Mouse (Mus musculus): ENCODE measurements around the gene Phtf2. TPM values are rescaled to one million over a fixed set of nuclear protein-coding genes. Genes with fewer than 3 reads are reported as not detected.
"Not testable (repeated sequence)": the region's sequence is repeated elsewhere in the genome, so short reads cannot be mapped to it uniquely, and the experiment has no call there.

Phtf2 gene
- total RNA-seq, 2 experiments from 2014 or later, result 23.2 to 24.9 TPM

DNA sequence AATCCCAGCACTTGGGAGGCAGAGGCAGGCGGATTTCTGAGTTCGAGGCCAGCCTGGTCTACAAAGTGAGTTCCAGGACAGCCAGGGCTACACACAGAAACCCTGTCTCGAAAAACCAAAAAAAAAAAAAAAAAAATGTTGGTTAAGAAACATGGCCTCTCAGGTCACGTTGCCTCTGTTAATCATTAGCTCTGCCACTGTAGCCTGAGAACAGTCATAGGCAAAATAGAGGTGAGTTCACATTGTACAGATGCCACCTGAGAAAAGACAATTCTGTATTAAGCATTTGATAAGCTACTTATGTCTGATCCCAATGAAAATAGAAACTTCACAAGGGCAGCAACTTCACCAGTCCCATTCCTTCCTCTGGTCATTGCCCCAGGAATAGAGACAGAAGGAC, 158.7 kb downstream of the Phtf2 start:
- intact Hi-C loops (cut with DNase I); DNase-seq (ENCODE audit: low spot score in 2 of 2): not testable (repeated sequence)

DNA sequence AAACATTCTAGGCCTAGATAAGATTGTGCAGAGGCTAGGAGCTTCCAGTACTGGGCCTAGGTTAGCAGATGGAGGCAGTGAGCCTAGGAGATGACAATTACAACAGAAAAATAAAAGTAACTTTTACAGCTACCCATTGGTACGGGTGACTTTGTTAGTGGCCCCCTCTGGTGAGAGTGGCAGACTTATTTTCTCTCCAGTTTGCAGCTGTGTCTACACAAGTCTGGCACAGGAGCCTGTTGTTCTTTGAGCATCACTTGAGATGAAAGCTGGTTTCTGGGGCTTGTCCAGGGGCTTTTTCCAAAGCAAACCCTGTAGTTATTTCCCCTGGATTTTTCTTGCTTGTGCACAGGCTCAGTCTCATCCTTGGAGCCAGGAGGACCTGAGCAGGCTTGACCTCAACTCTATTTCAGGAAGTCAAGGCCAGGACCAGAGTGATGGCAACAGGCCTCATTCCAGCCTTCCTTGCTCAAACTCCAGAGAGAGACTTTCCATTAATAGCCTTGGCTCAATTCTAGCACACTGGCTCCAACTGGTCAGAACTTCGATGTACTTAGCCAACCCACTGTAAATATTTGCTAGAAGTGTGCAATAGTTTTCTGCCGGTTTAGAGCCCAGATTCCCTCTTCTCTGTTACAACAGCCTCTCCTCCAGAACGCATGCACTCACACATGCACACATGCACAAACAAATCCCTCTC, 161.6 kb downstream of the Phtf2 start:
- DNase-seq (ENCODE audit: low spot score in 2 of 2), result no peak
- intact Hi-C loops (cut with DNase I), result no loop called here

DNA sequence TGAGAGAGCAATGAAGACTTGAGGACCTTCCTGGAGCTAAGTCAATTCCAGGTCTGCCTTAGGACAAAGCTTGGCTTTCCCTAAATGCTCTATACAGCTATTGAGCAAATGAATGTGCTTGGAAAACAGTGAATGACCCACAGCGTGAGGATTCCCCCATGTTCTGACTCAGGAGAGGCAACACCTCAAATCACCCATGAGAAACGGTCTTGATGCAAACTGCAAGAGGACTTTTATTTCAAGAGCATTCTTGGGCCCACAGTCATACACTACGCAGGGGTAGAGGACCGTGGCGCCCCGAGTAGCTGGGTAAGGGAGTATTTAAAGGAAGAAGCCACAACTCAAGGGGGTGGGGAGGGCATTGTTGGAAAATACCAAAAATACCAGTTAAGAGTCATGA, 165.9 kb downstream of the Phtf2 start:
- DNase-seq (ENCODE audit: low spot score in 2 of 2); intact Hi-C loops (cut with DNase I): not testable (repeated sequence)

DNA sequence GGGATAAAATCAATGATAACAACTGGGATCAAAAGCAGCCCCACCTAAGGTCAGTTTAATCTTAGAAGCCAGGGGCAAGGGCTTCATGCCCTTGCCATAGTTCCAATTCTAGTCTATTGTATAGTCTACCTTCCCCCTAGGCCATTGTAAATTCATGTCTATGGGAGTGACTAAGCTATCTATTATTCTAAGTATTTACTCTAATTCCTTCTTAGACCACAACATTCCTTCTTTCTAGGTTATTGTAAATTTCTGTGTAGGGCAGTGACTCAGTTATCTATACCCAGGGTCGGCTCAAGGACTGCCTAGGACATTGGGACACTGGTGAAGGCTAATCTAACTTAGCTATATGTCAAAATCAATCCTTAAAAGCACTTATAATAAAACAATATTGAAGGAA, 167.3 kb downstream of the Phtf2 start:
- DNase-seq (ENCODE audit: low spot score in 2 of 2); intact Hi-C loops (cut with DNase I): not testable (repeated sequence)

DNA sequence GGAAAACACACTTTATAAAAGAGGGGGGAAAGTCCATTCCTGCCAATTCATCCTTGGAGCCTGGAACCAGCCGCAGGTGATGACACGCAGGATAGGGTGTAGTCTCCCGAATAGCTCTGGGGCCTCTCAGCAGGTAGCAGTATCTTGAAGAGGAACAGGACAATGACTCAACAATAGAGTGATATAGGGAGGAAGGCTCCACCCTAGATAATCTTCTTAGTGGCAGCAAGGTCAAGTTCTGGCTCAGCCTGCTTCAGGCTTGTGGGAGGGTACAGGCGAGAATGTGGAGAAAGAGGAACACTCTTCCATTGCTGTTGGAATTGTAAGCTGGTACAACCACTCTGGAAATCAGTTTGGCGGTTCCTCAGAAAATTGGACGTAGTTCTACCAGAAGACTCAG, 171.1 kb downstream of the Phtf2 start:
- intact Hi-C loops (cut with DNase I); DNase-seq (ENCODE audit: low spot score in 2 of 2): not testable (repeated sequence)

Other genes starting within 250 kb of the Phtf2 start
- gene Tmem60, start 67 bp upstream of the Phtf2 start, total RNA-seq (2021), result 10 to 100 TPM; 22.0 to 23.3 TPM
- 10 to 100 TPM; 13.7 to 14.7 TPM for gene Rsbn1l, start 74.3 kb upstream of the Phtf2 start, total RNA-seq (2021)
- 10 to 100 TPM; 33.5 to 35.2 TPM for gene Ptpn12, start 173.8 kb upstream of the Phtf2 start, total RNA-seq (2021)

Data from left cerebral cortex, postnatal 14 days (tissue).